Mouse (Mus musculus): Measurements from ENCODE around the gene Cnot9.
"Not testable (repeated sequence)": the region's sequence is repeated elsewhere in the genome, so short reads cannot be mapped to it uniquely, and the experiment has no call there.

Cnot9 gene

DNA sequence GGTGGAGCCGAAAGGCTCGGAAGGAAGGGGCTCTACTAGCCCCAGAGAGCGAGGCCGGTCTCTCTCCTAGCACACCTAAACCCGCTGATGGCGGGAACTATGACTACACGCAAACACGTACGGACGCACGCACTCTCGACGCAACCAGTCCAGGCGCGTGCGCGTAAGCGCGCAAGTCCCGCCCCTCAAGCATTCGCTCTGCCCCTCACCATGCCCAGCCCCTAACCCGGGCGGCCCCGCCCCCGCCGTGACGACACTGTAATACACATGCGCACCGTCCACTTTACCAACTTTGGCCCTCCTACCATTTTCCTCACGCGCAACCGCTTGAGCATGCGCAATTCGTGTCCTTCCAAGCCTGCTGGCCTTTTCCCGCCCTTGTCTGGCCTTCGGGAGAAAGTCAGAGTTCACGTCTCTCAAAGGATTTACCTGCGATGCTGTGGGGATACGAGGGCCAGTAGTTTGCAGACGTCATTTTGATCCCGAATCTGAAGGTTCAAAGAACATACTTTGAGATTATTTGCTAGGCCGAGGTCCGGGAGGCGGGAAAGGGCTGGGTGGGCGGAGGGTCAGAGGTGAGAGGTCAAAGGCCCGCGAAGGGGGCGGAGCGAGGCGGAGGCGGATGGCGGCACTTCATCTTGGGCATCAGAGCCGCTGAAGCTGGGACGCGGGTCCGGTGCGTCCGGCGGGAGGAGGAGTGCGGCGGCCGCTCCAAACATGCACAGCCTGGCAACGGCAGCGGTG is at the start of gene Cnot9:
Gene Cnot9 (plus strand): TSS at position 338 of the 744 bp plus-strand sequence.
- peak; percentile 95 for DNase-seq (ENCODE audit: extremely low read depth, low read depth)

DNA sequence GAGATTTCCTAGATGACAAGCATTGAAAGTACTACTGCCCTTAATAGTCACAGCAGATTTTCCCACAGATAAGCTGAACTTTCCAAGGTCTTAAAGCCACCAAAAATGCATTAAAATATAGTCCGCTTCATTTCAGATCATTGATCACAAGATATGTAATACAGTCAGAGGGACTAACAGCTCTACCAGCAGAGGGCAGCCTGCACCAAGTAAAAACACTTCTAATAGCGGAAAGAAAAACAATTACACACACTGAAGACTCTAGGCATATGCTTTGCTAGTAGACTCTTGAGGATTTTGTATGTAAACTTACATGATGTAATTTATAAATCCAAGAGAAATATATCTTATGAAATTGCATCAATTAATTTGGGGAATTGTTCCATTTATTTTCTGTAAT is 45.6 kb upstream of the Cnot9 start:
- DNase-seq (ENCODE audit: extremely low read depth, low read depth) = peak; percentile 14

DNA sequence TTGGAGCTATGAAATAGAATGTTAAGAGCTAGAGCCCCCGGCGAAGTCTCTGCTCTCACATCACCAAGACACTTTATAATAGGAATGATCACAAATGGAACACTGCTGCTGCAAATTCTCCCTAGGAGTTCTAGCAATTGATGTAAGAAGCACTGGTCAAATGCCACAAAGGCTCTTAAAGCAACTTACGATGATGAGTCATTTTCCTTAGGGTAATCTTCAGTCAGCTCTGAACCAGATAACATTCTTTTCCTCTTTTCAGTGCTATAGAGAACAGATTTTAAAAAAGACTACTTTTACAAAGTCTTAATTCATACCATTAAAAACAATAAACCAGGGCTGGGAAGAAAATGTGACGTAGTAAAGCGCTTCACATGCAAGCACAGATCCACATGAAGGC is 20.1 kb upstream of the Cnot9 start:
- no peak for DNase-seq (ENCODE audit: extremely low read depth, low read depth)

DNA sequence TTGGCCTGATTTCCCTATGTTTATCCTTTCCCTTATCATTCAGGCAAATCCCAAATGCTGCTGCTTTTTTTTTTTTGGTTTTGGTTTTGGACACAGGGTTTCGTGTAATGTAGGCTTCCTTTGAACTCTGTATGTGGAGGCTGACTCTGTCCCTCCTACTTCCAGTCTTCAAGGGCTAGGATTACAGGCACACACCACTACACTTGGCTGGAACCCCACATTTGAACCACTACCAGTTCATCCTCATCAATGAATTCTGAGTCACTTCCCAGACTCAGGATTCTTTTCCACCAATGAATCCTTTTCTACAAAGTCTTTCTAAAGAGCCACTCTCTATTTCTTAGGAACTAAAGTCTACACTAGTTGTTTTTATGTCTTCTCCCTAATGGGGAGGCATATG is 4.8 kb upstream of the Cnot9 start:
- DNase-seq (ENCODE audit: extremely low read depth, low read depth) = no peak

DNA sequence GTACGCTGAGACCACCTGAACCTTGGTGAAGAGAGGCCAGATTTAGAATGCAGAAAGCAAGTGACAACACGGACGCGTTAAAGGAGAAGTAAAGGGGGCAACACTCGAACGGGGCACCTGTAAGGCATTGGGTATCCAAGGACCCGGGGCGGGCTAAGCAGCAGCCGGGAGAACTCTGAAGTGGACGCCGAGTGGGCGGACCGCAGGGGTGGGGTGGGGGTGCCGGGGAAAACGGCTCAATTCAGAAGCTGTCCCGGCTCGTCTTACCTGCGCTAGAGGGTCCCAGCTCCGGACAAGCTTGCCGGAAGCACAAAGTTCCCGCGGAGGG is 501 bp upstream of the Cnot9 start:
- DNase-seq (ENCODE audit: extremely low read depth, low read depth) = no peak

DNA sequence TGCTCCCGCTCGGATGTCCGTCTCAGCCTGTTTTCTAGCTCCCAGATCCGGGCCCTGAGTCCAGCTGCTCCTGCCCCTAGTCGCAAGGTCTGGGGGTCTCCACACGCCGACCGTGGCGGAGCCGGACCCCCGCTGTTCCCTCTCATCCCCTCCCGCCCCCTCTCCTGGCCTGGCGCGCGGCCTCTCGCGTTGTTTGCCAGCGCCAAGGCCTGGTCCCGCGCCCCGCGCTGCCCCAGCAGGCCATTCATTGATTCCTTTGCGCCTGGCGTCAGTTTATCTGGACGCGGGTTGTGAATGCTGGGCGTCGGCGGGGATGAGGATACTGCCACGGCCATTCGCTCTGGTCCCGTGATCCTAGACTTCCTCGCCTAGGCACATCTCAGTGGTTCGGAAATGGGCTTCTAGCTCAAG is 618 bp downstream of the Cnot9 start:
- peak; percentile 47 for DNase-seq (ENCODE audit: extremely low read depth, low read depth)

DNA sequence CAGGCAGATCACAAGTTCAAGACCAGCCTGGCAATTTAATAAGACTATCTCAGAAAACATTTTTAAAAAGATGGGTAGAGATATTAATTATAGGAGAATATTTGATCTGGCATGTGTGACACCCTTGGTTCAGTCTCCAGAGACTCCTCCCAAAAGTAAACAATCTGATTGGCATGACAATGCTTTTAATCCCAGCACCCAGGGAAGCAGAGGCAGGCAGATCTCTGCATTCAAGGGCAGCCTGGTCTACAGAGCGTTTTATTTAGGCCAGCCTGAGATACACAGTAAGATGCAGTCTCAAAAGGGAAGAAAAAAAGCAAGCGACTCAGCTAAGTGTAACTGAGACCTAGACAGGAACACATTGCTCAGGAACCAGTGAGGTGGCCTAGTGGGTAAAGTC is 1.9 kb downstream of the Cnot9 start:
- DNase-seq (ENCODE audit: extremely low read depth, low read depth) = no peak

DNA sequence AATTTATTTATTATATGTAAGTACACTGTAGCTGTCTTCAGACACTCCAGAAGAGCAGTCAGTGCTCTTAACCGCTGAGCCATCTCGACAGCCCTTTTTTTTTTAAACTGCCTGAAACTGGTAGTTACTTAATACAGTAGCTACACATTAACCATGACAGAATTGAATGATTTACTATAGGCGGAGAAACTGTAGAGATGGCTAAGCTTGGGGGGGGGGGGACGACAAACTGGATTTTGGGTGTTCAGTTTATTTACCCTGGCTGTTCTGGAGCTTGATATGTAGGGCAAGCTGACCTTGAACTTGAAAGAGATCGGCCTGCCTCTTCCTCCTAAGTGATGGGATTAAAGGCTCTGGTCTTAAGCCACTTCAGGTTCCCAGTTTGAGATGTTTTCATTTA is 5.4 kb downstream of the Cnot9 start:
- DNase-seq (ENCODE audit: extremely low read depth, low read depth) = no peak

DNA sequence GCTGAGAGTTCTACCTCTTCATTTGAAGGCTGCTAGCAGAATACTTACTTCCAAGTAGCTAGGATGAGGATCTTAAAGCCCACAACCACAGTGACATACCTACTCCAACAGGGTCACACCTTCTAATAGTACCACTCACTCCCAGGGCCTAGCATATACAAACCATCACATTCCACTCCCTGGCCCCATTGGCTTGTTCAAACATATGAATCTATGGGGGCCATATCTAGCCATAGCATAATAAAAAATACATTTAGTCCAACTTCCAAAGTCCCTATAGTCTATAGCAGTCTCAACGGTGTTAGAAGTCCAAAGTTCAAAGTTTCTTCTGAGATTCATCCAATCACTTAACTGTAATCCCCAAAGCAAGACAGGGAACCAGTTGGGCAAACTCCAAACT is 7.1 kb downstream of the Cnot9 start:
- not testable (repeated sequence) for DNase-seq (ENCODE audit: extremely low read depth, low read depth)

DNA sequence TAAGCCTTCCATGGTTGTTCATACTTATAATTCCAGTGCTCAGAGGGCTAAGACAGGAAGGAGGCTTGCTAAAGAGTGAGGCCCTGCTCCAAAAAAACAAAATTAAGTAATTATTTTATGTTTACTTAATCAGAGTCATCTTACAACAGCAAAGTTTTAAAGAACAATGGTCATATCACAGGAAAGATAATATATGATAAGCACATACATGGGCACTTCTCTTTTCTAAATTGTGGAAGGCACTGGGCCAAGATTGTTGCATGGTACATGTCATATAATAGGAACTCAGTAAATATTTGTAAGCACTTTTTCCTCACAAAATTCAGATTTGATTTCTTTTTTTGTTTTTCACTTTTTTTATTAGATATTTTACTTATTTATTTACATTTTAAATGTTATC is 14.0 kb downstream of the Cnot9 start:
- no peak for DNase-seq (ENCODE audit: extremely low read depth, low read depth)

DNA sequence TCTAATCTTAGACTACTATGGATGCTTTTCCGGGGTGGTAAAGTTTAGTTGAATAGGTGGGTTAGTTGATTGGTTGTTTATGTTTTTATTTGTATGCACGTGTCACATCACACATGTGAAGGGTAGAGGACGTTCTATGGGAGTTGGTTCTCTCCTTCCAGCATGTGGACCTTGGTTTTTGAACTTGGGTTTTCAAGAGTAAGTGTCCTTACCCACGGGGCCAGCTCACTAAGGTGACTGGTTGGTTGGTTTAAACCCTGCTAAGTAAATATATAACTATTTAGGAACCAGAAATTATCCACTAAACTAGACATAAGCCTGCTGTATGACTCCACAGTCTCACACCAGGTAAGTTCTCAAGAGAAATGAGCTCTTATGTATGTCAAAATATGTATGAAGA is 18.9 kb downstream of the Cnot9 start:
- no peak for DNase-seq (ENCODE audit: extremely low read depth, low read depth)

DNA sequence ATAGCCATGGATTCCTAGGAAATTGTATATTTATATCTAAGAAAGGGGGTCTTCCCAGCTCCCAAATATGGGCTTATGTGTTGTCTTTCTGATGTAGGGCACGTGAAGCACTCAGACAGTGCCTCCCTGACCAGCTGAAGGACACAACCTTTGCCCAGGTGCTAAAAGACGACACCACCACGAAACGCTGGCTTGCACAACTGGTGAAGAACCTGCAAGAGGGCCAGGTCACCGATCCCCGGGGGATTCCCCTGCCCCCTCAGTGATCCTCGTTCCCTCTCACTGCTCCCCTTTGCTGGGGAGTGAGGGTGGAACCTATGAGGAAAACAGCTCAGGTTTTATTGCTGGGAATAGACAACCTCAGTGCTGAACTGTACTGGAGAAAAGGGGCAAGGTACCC is 22.7 kb downstream of the Cnot9 start:
- no peak for DNase-seq (ENCODE audit: extremely low read depth, low read depth)

DNA sequence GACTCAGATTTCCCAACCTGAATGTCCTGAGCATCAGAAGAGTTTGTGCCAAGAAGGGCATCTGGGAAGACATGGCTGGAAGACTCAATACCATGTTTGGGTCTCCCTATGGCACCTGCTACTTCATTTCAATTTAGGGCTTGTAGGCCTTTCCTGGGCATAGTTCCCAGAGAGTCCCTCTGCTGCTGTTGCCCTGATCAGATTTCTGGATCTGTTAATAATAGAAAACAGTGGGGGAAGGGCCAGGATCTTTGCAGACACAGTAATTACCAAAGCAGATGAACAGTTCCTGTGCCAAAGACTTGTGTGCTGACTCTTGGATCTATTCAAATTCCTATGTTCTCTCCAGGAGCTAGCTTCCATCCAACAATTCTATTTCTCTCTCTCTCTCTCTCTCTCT is 32.8 kb downstream of the Cnot9 start:
- DNase-seq (ENCODE audit: extremely low read depth, low read depth) = no peak

DNA sequence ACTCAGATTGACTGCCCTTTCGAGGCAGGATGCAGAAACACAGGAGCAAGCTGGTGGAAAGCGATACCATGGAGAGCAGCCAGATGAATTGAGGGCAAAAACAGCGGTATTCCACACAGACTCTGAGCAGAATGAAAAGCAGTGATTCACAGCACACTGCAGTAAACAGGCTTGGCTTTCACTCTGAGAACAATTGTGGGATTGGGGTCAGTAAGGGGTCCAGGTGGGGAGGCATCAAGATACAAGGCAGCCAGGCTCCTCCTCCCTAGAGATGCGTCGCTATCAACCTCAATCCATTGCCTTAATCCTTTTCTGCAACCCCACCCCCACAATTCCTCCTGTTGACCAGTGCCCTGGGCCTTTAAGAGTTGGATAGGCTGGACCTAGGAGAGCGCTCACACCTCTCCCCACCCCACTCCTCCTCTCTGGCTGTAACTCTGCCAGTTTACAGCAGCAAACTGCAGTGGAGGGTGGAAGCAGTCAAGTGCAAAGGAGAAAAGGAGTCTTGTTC is 36.6 kb downstream of the Cnot9 start, which contains the start of gene Plcd4:
Gene Plcd4 (plus strand): TSS at position 438 of the 511 bp plus-strand sequence.
- DNase-seq (ENCODE audit: extremely low read depth, low read depth) = no peak

DNA sequence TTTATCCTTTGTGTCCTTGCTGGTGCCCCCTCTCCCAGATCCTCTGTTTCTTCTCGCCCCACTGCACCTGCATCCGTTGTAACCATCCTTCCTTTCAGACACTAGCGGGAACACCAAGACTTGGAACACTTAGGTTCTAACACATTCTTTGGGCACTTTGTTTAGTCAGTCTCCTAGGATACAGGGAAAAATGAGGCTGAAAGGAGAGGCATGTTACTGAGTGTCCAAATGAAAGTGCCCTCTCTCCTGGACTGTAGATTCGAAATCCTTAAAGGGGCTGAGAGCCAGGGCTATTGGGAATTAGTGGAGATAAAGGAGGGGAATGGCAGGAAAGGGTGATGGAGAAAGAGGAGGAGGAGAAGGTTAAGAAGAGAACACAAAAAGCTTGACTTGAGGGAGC is 38.3 kb downstream of the Cnot9 start, which contains the start of gene Usp37:
Gene Usp37 (minus strand): TSS at position 101 of the 400 bp plus-strand sequence.
- no peak for DNase-seq (ENCODE audit: extremely low read depth, low read depth)

DNA sequence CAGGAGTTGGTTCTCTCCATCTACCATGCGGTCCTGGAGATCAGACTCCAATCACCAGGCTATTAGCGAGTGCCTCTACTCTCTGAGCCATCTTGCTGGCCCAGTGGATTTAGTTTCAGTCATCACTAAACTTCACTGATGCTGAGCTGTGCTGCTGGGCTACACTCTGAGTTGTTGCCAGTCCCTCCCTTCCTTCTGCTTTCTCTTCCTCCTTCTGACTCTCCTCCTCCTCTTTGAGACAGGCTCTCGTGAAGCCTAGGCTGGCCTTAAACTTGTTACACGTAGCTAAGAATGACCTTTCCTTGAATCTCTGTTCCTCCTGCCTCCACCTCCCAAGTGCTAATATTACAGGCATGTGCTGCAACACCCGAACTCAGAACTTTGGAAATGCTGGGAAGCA is 53.2 kb downstream of the Cnot9 start:
- no peak for DNase-seq (ENCODE audit: extremely low read depth, low read depth)

DNA sequence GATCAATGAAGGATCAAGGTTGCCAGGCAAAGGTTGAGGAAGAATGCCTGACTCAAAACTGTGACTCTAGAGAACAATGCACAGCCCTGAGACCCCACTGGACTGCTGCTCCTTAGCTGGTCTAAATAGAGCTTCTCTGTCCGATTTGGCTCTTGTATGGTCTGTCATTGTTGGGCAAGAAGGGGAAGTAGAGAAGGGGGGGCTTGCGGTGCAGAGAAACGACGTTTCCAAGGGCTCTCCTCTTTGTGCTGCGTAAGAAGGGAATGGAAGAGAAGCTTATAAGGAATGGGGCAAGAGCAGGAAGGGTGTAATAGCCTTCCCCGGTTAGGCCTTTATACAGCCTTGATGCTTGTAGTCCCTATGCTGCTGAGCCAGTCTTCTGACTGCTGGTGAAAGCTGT is 60.0 kb downstream of the Cnot9 start:
- DNase-seq (ENCODE audit: extremely low read depth, low read depth) = no peak

DNA sequence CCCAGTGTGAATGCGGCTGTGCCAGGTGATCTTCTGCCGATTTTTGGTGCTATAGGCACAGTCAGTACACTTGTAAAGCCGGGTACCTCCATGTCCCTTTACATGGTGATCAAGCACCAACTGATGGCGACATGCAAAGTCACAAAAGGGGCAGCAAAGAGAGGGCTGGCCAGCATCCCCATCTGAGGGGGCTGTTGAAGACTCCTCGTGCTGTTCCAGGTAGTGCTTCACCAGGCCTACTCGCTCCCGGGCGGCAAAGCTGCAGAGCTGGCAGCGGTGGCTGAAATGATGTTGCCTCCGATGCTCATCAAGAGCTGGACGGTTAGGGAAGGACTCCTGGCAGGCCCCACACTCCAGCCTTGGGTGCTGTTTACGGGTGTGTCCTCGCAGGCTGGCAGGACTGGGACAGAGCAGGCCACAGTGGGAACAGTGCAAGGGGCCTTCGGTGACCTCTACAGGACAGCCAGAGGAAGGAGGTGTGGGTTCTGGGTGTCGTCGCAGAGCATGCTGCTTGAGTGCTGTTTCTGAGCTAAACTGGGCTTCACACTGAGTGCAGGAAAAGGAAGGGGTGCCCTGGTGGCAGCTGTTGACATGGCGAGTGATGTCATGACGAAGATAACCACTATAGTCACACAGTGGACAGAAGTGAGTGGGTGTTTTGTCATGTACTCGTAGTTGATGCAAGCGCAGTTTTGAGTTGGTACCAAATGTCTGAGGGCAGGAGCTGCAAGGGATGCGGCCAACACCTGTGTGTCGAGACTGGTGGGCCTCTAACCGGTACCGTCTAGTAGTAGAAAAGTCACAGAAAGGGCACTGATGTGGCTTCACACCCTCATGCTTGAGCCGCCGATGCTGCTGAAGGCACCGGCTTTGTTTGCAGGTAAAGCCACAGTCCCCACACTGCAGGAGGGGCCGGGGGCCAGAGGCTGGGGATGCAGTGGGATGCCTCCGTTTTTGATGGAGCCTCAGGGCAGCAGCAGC is 64.2 kb downstream of the Cnot9 start:
- DNase-seq (ENCODE audit: extremely low read depth, low read depth) = no peak
